Mouse (Mus musculus) embryonic facial prominence, embryonic 13.5 days (tissue): ENCODE measurements at regions not wholly inside any gene's neighbourhood (a gene's known extent, or its start where the extent isn't known, plus 50 kb on each side); places are given as distances from the start of the nearest gene placed in this dataset.
"Not testable (repeated sequence)": the region's sequence is repeated elsewhere in the genome, so short reads cannot be mapped to it uniquely, and the experiment has no call there.

ENCODE experiments used
- ATAC-seq: fragments of 200-750 bp; cut with Nextera tagmentation; 2 replicates; pipeline ENCODE4 v1.8.0; 2017; ENCODE audit warnings: low read depth; ENCODE audit not compliant: insufficient number of reproducible peaks, insufficient read depth, low FRiP score, low TSS enrichment
- H3K27ac ChIP-seq: fragments of 300-500 bp; sonication (generic); 2 replicates; pipeline ENCODE4 v1.5.1; 2015; ENCODE audit warnings: moderate library complexity, mild to moderate bottlenecking, inconsistent platforms
- H3K27me3 ChIP-seq: fragments of 300-500 bp; sonication (generic); 2 replicates; pipeline ENCODE4 v1.6.1; 2015; ENCODE audit warnings: mild to moderate bottlenecking, inconsistent platforms
- H3K36me3 ChIP-seq: fragments of 300-500 bp; sonication (generic); 2 replicates; pipeline ENCODE4 v1.6.1; 2015; ENCODE audit warnings: mild to moderate bottlenecking, inconsistent platforms
- H3K4me1 ChIP-seq: fragments of 300-500 bp; sonication (generic); 2 replicates; pipeline ENCODE4 v1.6.1; 2015; ENCODE audit warnings: inconsistent platforms
- H3K4me2 ChIP-seq: fragments of 300-500 bp; sonication (generic); 2 replicates; pipeline ENCODE4 v1.6.1; 2015; ENCODE audit warnings: moderate library complexity, mild to moderate bottlenecking, inconsistent platforms
- H3K4me3 ChIP-seq: fragments of 300-500 bp; sonication (generic); 2 replicates; pipeline ENCODE4 v1.5.1; 2015; ENCODE audit warnings: mild to moderate bottlenecking, inconsistent platforms
- H3K9ac ChIP-seq: fragments of 300-500 bp; sonication (generic); 2 replicates; pipeline ENCODE4 v1.6.1; 2015; ENCODE audit warnings: mild to moderate bottlenecking, inconsistent platforms
- H3K9me3 ChIP-seq: fragments of 300-500 bp; sonication (generic); 2 replicates; pipeline ENCODE4 v1.6.1; 2016; ENCODE audit warnings: inconsistent platforms
- WGBS: fragments of 180-500 bp; shearing (Covaris S2); methylation state at CpG from one replicate; pipeline ENCODE4 v1.1.7; 2015; ENCODE audit warnings: mixed read lengths; 5-methylcytosine and 5-hydroxymethylcytosine counted together

GRCm38 (mm10) chr17:42956588-42956987, 59.8 kb upstream of the Tnfrsf21 start:
- Histone ChIP-seq H3K4me2 (no peak overlapping the region), H3K36me3 (no peaks in the 10 kb centered on the region), H3K9ac (no peak overlapping the region), H3K4me1 (no peaks in the 10 kb centered on the region), H3K27ac (no peak overlapping the region), H3K9me3 (no peaks in the 10 kb centered on the region), H3K27me3 (no peaks in the 10 kb centered on the region), H3K4me3 (no peak overlapping the region)
- 67% methylated on average over 5 of the region's 5 CpGs for WGBS
- no peak for ATAC-seq

GRCm38 (mm10) chr17:42954722-42955121, 61.6 kb upstream of the Tnfrsf21 start:
- no peak for ATAC-seq
- H3K36me3 ChIP-seq: no peaks in the 10 kb centered on the region
- no peak overlapping the region for H3K27ac ChIP-seq
- H3K27me3 ChIP-seq: no peaks in the 10 kb centered on the region
- WGBS: 68% methylated on average over 2 of the region's 2 CpGs
- no peak overlapping the region for H3K9ac ChIP-seq
- no peak overlapping the region for H3K4me3 ChIP-seq
- H3K9me3 ChIP-seq: no peaks in the 10 kb centered on the region
- no peak overlapping the region for H3K4me2 ChIP-seq
- H3K4me1 ChIP-seq: no peaks in the 10 kb centered on the region

- 84% methylated on average over 2 of the region's 2 CpGs for WGBS
- H3K27me3 ChIP-seq: no peaks in the 10 kb centered on the region
- no peak for ATAC-seq
Measured at GRCm38 (mm10) chr17:42944453-42944852, 68.0 kb upstream of the Cd2ap start.

DNA sequence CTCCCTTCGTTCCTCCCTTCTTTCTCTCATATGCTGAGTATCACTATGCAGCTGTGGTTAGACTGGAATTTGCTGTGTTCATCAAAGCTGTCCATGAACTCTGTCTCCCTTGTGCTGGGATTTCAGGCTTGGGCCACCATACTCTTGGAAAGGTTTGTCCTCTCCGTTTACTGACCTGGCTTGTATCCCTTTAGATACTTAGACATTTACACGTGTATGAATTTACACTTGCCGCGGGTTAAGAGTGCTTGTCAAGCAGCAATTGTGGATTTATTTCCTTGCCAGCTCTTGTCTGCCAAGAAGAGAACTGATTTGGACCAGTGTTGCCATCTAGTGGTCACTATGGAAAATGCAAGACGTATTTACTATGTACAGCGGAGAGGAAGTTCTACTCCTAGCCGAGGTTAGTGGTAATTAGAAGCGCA, 66.8 kb upstream of the Cd2ap start:
- H3K4me3 ChIP-seq: no peak overlapping the region
- no peaks in the 10 kb centered on the region for H3K9me3 ChIP-seq
- no peaks in the 10 kb centered on the region for H3K27me3 ChIP-seq
- ATAC-seq: peak; percentile 57
- WGBS: 7% methylated on average over 9 of the region's 9 CpGs
- no peaks in the 10 kb centered on the region for H3K36me3 ChIP-seq
- no peak overlapping the region for H3K9ac ChIP-seq
- H3K27ac ChIP-seq: no peak overlapping the region
- H3K4me2 ChIP-seq: peak overlapping the region; percentile 50
- peaks cover 4% of the 10 kb centered on the region; the same call in 1 of the 2 replicates for H3K4me1 ChIP-seq

More at GRCm38 (mm10) chr17:42944453-42944852, 68.0 kb upstream of the Cd2ap start:
- no peaks in the 10 kb centered on the region for H3K9me3 ChIP-seq
- H3K36me3 ChIP-seq: no peaks in the 10 kb centered on the region
- H3K4me2 ChIP-seq: no peak overlapping the region
- no peak overlapping the region for H3K4me3 ChIP-seq
- no peak overlapping the region for H3K27ac ChIP-seq
- H3K9ac ChIP-seq: no peak overlapping the region
- H3K4me1 ChIP-seq: peaks cover 4% of the 10 kb centered on the region; the same call in 1 of the 2 replicates

- Histone ChIP-seq H3K9ac (no peak overlapping the region), H3K4me2 (no peak overlapping the region), H3K4me3 (no peak overlapping the region), H3K27me3 (no peaks in the 10 kb centered on the region), H3K36me3 (no peaks in the 10 kb centered on the region), H3K4me1 (peaks cover 4% of the 10 kb centered on the region; the same call in 1 of the 2 replicates), H3K27ac (no peak overlapping the region), H3K9me3 (no peaks in the 10 kb centered on the region)
- WGBS: 79% methylated on average over 7 of the region's 7 CpGs
- no peak for ATAC-seq
Measured at GRCm38 (mm10) chr17:42939476-42939875, 63.0 kb upstream of the Cd2ap start.

- WGBS: 78% methylated on average over 1 of the region's 1 CpGs
- no peaks in the 10 kb centered on the region for H3K27me3 ChIP-seq
- no peak overlapping the region for H3K4me3 ChIP-seq
- no peaks in the 10 kb centered on the region for H3K36me3 ChIP-seq
- no peaks in the 10 kb centered on the region for H3K9me3 ChIP-seq
- no peak for ATAC-seq
- H3K4me2 ChIP-seq: no peak overlapping the region
- no peak overlapping the region for H3K27ac ChIP-seq
- H3K9ac ChIP-seq: no peak overlapping the region
- H3K4me1 ChIP-seq: peaks cover 4% of the 10 kb centered on the region; the same call in 1 of the 2 replicates
Measured at GRCm38 (mm10) chr17:42938579-42938978, 62.1 kb upstream of the Cd2ap start.

DNA sequence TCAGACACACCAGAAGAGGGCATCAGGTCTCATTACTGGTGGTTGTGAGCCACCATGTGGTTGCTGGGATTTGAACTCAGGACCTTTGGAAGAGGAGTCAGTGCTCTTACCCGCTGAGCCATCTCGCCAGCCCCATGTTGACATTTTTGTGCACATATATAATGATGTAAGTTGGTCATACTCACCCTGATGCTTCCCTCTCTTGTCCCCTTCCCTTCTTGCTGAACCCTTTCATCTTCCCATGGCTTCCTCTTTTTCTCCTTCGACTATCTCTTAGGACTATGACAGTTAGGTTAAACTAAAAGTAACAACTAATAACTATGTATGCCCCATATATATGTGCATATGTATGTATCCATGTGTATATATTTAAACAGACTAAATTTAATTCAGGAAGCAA, 61.0 kb upstream of the Cd2ap start:
- H3K9ac ChIP-seq, H3K4me2 ChIP-seq, H3K4me1 ChIP-seq, ATAC-seq, H3K27me3 ChIP-seq, H3K4me3 ChIP-seq, H3K36me3 ChIP-seq, H3K27ac ChIP-seq, H3K9me3 ChIP-seq: not testable (repeated sequence)
- 88% methylated on average over 3 of the region's 3 CpGs for WGBS

DNA sequence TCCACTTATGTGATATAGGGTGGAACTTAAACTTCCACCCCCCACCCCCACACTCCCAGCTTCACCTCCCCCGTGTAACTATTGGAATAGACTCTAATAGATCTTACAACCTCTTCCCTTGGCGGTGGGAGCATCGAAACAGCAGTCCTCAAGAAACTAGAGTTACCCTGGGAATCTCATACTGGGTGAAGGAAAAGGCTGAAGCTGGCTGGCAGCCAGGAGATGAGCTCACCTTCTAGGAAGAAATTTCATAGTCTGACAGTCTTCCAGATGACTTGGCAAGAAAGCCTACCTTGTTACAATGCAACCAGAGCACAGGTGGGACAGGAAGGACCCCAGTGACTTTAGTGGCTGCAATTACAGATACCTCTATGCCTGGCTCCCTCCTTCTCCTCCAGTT, 57.6 kb upstream of the Cd2ap start:
- H3K4me1 ChIP-seq: no peaks in the 10 kb centered on the region
- no peaks in the 10 kb centered on the region for H3K36me3 ChIP-seq
- H3K27me3 ChIP-seq: no peaks in the 10 kb centered on the region
- no peaks in the 10 kb centered on the region for H3K9me3 ChIP-seq
- H3K4me3 ChIP-seq: no peak overlapping the region
- no peak overlapping the region for H3K4me2 ChIP-seq
- H3K27ac ChIP-seq: no peak overlapping the region
- no peak for ATAC-seq
- H3K9ac ChIP-seq: no peak overlapping the region
- 57% methylated on average over 3 of the region's 3 CpGs for WGBS

GRCm38 (mm10) chr17:42933335-42934004, 57.0 kb upstream of the Cd2ap start:
- Histone ChIP-seq H3K9me3 (no peaks in the 10 kb centered on the region), H3K27ac (no peak overlapping the region), H3K27me3 (no peaks in the 10 kb centered on the region), H3K4me3 (no peak overlapping the region), H3K4me1 (no peaks in the 10 kb centered on the region), H3K9ac (no peak overlapping the region), H3K36me3 (no peaks in the 10 kb centered on the region), H3K4me2 (no peak overlapping the region)
- WGBS: 63% methylated on average over 7 of the region's 7 CpGs
- no peak for ATAC-seq

GRCm38 (mm10) chr17:42927320-42927719, 50.9 kb upstream of the Cd2ap start:
- Histone ChIP-seq H3K4me3 (no peak overlapping the region), H3K9me3 (no peaks in the 10 kb centered on the region), H3K27ac (no peak overlapping the region), H3K27me3 (no peaks in the 10 kb centered on the region), H3K4me2 (no peak overlapping the region), H3K9ac (no peak overlapping the region), H3K36me3 (no peaks in the 10 kb centered on the region), H3K4me1 (no peaks in the 10 kb centered on the region)
- peak; percentile 48; the same call in 1 of the 2 replicates for ATAC-seq
- 65% methylated on average over 4 of the region's 4 CpGs for WGBS
